Mouse (Mus musculus) ovary, postnatal 10 days (tissue): ENCODE measurements around the gene Acta1.

Experiments used
- DNase-seq: peaks from one replicate; pipeline ENCODE4 v3.0.0; 2022; ENCODE audit warnings: low spot score

The Acta1 gene

GRCm38 (mm10) chr8:123844341-123844740, 50.2 kb downstream of the Acta1 start:
- no peak for DNase-seq

DNA sequence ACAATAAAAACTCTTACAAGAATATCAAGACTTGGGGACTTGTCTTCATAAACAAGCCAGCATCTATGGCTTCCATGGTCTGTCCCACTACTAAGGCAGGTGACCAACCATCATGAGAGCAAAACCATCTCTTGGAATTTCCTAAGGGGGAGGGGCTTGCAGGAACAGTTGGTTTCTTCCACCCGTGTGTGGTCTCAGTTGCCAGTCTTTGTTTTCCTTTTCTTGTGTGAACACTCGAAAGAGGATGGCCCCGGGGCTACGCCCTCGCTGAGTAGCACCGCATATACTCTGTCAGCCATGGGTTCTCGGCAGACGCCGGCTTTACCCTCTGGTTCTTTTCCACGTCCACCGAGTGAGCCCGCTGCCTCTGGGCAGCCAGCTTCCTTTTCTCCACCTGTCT, 52.5 kb downstream of the Acta1 start:
- DNase-seq: no peak
